Mouse (Mus musculus) left cerebral cortex, adult 9 months (tissue): ENCODE measurements around the gene Syne1.

Experiments used
- DNase-seq, 2 experiments: peaks; one replicate each; pipeline ENCODE4 v3.0.0; 2022; ENCODE audit warnings: low spot score in 2 of 2

The Syne1 gene

DNA sequence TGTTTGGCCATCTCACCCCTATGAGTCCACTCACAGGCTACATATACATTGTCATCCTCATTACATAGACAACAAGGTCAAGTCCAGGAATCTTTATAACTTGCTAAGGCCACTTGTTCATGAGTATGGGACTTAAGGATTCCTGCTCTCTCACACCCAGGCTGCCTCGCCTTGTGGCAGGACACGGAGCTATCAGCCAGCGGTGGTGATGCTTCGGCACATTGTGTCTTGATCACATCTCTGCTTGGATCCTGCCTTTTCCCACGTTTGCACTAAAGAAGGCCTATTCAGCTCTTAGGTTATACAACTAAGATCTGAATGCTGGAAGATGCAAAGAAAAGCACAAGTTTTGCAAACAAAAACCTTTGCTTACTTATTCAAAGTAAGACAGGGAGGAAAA is 345.7 kb downstream of the Syne1 start:
- no peak for DNase-seq

DNA sequence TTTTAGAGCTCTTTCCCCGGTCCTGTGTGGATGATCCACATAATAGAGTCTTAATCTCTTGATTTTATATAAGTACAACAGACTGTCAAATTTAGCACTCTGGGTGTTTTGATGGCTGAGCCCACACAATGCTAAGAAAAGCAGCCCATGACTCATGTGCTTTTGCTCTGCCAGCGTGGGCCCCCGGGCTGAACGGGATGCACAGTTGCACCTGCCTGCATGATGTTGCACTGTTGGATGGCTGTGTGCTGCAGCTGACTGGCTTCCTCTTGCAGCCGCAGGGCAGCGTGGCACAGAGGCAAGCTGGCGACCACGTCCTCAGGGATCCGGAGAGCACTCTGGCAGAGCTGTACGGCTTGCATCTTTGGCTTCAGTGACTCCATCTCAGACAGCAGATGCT is 347.4 kb downstream of the Syne1 start:
- peak; percentile 87 to 89 for DNase-seq

DNA sequence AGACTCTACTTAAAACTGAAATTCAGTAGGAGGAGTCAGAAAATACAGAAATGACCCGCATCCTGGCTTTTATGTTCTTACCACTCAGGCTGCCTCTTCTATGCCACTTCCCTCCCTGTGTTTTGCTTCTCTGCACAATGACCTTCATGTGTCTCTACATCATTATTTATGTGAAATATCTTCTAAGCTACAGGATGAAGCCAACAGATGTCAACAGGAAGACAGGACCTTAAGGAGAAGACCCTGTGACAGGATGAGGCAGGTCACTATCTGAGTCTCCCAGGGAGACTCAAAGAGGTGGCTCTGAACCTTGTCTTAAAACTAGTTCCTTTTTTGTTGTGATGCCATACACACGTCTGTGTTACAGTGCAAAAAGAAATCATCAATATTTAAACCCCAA is 353.9 kb downstream of the Syne1 start:
- no peak for DNase-seq

DNA sequence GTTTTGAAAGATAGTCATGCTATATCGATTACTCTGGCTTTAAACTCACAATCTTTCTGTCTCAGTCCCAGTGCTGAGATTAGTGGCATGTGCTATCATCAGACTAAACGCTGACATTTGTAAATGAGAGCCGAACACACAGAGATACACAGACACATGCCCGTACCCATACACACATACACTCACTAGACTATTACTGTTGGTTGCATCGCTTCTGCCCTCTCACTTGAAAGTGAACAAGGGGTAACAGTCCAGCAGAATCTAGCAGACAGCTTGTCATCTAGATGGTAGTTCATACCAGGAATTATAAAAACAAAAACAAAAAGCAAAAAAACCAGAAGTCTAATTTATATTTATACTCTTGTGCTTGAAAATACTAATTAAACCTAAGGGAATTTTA is 355.0 kb downstream of the Syne1 start:
- no peak for DNase-seq

DNA sequence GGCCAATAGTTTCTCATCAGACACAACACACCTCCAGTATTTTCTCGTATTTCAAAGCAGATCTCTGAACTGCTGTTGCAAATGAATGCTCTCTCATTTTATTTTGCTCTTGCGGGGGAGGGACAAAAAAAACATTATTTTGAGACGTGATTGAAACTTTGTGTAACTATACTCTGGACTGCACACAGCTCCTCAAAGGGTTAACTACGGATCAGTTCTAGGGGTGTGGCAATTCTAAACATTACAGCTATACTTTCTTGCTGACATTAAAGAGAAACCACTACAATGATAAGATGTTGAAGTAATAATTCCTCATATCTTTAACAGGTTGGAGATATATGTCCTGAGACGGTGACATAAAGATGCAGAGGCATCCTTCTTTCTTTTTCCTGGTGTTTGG is 356.0 kb downstream of the Syne1 start:
- DNase-seq, result no peak

DNA sequence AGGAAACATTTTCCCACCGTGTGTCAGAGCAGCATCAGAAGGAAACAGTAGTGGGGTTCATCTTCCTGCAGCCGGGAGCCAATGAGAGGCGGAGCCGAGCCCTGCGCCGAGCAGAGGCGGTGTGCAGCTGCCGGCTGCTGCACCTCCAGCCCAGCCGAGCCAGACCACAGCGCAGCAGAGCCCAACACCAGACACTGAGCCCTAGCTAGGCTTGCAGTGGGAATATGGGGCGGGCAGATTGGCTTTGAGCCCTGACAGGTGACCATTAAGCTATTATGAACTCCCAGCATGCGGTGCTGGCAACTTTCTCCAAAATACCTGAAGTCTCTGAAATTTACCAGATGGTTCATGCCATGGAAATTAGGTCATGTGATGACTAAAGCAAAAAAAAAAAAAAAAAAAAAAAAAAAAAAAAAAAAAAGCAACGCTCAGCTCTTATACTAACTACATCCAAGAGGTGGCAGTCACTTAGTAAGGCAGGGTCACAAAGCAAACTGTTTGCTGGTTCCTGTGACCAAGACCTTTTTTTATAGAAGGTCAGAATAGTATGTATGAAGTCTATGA is 356.5 kb downstream of the Syne1 start:
- DNase-seq, result peak; percentile 49 to 68

DNA sequence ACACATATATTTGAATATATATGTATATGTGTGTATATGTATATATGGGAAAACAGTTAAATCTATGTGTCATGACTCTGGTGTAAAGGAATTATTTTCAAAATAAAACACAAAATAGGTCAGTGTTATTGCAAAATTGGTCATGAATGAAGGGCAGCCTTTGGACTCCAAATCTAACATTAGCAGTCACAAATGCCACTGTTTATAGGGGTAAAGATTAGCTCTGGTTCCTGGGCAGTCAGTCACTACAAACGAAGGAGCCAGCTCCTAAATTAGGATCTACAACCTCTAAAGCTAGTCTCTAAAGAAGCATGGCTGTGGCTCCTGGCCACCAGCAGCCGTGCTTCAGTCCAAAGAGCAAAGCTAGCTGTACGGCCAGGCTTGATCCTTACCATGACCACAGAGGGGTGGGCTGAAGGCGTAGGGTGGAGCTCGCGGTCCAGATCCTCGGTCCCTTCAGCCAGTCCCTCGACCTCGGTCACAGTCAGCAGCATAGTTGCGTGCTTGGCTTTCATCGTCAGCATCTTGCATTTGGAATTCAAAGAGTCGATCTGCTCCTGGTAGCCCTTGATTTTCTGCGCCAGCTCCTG is 357.1 kb downstream of the Syne1 start:
- no peak for DNase-seq

DNA sequence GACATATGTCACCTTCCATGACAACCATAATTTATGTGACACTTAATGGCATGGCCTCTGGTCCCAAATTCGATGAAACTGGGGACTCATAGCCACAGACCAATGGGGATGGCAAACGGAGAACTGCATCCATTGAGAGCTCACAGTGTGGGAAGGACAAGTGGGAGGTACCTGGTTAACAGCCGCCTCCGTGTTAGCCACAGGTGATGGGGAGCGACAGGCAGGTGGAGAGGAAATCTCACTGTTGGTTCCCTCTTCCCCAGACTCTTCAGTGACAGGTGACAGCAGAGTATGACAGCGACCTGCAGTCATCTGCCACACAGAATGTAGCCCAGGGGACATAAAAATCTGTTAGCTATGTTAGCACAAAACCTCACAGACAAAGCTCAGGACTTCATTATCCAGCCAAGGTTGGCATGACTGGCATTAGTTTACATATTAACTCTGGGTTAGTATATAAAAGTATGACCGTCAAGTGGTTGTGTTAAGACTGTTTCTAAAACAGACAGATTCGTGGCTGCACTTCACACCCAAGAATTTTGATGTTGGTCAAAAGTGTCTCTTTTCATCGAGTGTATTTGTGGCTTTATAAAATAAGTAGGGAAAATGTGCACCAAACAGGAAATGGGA is 358.3 kb downstream of the Syne1 start:
- DNase-seq, result no peak

DNA sequence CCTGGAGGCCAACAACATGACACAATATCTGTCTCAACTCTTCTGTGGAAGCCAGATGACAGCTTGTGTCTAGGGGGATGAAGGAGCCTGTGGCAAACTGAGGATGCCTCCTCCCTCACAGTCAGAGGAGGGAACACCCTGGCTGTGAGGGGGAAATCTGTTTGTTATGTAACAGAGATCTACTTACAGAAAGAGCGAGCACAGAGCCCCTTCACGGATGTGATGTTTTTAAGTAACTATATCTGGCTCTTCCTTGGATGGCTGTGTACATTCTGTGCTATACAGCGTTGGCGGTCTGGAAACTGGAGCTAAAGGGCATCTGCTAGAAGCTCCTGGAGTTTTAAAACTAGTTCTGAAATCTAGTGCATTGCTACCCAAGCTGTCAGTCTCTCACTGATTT is 360.5 kb downstream of the Syne1 start:
- DNase-seq, result peak; percentile 78

DNA sequence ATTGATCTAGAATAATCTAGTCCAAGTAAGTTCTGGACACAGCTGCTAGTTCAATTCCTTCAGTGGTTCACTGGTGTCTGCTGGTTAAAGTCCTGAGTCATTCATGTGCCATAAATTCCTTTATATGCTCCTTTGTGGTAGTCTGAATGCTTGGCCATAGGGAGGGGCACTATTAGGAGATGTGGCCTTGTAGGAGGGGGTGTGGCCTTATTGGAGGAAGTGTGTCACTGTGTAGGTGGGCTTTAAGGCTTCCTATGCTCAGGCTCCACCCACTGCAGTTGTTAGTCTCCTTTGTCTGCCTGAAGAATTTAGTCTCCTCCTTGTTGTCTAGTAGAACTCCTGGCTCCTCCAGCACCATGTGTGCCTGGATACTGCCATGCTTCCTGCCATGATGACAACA is 362.4 kb downstream of the Syne1 start:
- no peak for DNase-seq

DNA sequence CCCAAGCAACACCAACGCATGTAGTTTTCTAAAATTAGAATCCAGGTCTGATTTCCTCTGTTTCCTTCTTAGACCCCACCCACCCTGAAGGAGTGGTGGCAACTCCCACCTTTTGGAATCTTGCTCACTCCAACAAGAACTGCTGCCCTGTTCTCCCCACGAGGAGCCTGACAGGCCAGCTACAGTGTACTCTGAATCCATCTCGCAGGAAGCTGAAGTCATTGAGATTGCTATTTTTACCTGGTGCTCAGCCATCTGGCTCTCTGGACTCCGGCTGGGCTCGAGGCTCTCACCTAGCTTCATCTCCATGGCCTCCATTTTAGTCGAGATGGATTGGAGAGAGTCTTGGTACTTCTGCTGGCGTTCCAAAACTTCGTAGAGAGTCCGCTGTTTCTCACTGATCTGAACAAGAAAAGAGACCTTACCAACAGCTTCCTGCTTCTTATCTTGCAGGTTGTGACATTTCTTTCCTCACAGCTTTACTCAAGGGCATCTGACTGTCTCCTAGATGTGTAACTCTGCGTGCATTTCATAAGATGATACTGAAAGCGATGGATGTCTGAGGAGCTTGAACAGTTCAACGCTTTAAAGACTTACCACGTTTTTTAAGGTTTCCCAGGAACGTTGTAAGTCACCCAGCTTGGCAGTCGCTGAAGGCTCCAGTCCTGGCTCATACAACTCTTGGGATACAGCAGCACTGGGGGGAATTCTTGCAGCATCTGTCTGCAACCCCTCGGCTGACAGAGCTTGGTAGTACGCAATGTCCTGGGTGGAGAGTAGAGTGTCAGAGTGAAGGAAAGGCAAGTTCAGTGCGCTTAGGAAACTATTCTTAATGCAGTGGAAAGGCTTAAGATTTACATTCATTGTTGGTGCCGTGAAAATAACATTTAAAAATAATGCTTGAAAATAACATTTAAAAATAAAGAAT is 365.9 kb downstream of the Syne1 start:
- no peak for DNase-seq

DNA sequence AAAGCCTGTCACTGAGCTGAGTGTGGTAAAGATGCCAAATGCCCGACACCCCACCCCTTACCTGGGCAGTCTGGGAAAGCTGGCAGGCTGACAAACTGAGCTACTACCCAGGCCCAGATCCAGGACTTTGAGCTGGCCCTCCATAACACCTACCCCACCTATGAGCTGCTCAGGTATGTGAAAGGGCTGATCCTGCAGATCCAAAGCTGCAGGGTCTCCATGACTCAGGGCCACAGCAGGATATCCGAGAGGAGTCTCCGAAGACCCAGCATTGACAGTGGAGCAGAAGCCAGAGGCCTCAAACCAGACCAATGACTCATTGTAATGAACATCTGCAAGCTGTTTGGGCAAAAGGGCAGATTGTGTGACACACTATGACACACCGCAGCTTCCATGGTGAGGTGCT is 369.5 kb downstream of the Syne1 start:
- DNase-seq, result no peak

DNA sequence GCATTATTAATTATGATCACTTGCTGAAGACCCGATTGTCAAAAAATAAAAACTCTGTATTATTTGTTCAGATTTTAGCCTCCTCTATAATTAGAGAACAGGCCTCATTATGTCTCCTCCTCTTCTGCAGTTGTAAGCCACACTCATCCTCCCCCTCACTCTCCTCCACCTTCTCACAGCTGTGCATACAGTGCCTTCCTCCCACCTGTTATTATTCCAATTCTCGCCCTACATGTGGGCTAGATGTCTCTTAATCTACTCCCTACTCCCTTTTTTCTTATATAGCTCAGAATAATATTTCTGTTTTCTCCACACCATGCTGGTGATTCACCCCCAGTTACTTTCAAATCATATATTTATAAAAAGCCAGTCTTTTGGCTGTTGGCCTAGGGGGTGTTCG is 371.4 kb downstream of the Syne1 start:
- DNase-seq, result peak; percentile 43 to 52

DNA sequence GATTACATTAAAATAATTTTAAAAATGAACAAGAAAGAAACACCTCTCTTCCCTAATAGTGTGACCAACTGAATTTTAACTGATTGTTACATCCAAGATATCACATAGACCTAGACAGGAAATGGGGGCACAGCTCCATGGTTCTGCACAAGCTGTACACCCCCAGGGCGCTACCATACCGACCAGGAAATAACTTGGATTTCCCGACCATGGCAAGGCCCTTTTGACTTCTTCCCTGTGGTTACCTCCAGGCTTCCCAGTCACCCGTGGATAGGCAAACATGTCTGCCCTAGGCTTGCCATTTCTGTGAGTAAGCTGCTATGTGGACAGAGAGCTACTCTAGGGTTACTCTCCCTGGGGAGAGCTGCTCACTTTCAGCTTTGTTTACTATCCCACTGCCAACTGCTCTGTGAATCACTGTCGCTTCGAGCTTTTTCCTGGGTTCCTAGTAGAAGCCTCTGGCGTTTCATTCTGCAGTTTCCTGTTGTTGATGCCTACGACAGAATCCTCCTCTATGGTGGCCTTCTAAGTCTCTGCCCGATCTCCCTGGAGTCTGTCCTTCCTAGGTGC is 373.8 kb downstream of the Syne1 start:
- DNase-seq, result no peak

DNA sequence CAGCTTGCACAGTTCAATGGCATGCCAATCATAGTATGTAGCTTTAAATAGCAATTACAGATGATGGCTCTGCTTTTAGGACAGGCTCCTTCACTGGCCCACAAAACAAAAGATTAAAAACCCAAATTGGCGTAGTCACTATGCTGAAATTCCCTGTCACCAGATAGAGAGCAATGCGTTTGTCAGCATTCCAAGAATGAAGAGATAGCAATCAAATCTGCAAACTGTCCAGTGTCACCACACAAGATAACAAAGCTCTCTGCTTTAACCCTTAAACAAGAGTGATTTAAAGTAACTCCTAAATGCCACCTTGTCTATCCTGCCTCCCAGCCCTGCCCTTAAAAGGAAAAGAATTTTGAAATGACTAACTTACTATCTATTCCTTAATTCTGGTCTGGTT is 374.9 kb downstream of the Syne1 start:
- no peak for DNase-seq

DNA sequence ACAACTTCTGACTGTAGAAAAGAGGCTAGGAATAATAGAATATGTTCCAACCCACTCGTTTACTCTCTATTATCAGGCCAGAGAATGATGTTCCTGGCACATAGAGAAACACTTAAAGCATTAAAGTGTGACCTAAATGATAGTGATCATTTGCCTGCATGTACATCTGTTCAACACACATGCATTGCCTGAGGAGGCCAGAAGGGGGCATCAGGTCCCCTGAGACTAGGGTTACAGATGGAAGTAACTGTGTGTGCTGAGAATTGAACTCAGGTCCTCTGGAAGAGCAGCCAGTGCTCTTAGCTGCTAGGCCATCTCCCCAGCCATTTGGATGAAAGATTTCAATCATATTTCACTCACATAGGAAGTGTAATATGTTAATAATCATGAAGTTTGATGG is 380.9 kb downstream of the Syne1 start:
- DNase-seq, result no peak

DNA sequence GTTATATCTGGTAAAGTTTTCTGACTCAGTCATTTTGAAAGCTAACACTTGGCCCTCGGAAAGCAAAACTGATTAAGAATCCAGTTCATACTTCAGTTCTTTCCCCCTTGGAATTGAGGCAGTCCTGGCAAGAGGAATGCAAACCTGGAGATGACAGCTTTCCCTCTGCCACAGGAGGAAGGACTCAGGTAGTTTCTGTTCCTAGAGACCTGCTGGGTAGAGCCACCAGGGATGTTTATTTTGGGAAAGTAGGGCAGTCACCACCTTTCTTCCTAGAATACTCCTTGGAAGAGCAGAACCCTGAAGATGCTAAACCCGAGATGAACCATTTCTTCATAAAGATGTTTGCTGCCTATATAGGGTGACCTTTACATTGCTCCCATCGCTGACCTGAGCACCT is 383.8 kb downstream of the Syne1 start:
- DNase-seq, result no peak

DNA sequence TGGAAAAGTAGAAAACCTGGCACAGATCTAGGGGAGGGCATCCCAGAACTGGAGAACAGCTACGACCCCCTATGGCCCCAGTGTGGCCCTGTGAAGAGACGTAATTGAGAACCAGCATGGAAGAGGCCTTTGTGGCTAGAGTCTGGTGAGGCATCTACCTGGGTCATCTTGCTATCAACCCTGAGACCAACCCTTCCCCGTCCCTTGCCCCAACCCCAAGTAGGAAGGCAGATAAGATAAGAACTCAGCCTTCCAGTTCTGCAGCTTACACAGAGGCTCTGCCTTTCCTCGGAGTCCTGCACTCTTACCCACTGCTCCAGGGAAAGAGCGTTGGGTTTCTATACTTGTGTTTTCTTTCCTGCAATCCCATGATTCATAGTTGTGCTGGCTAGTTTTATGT is 385.8 kb downstream of the Syne1 start:
- no peak for DNase-seq

DNA sequence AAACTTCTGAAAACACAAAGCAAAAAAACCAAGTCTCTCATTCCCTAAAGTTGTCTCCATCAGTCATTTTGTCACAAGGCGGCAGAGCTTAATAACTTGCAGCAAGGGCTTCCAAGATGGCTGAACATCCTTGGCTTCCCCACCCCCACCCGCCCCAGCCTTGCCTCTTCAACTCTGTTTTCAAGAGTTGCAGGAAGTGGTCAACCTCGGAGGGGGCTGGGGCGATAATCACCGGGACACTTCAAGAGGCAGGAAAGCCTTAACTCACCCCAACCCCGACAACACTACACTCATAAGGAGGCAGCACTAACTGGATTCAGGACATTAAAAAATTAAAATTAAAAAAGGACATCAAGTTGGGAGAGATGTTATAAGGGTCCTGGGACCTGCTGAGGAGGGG is 387.5 kb downstream of the Syne1 start:
- DNase-seq, result no peak

DNA sequence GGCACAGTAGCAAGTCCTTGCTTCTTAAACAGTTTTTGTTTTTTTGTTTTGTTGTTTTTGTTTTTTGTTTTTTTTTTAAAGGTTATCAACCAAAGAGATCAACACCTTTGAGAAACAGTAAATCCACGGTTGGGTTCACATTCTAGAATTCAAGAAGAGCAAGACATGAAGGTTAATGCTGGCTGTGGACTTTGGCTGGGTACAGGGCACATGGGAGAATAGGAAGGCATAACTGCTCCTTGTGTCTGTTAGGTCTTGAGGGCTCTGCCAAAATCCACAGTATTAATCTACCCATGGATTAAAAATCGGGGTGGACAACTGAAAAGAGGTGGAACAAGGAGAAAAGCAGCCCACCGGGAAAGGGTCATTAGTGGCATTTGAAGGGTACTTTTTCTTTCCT is 388.0 kb downstream of the Syne1 start:
- DNase-seq, result no peak

DNA sequence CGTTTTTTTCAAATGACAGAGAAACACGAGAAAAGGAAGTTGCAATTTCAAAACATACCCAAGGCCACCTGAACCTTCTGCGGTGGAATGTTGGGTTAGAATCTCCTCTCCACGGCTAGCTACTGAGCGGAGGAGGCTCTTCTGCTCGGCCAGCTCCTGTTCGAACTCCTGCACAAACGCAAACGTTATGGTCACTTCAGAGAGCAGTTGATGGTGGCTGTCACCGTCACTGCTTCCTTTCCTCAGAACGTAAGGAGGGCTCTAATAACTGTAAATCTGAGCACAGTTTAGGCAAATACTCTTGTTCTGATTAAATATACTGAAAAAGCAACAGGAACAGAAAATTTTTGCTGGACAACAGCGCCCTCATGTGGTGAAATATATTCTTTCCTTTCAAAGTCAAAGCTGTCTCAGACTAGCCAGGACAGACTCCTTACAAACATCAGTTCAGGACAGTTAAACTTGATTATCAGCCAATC is 389.8 kb downstream of the Syne1 start:
- peak in 1 of 2 experiments; percentile 60 for DNase-seq

DNA sequence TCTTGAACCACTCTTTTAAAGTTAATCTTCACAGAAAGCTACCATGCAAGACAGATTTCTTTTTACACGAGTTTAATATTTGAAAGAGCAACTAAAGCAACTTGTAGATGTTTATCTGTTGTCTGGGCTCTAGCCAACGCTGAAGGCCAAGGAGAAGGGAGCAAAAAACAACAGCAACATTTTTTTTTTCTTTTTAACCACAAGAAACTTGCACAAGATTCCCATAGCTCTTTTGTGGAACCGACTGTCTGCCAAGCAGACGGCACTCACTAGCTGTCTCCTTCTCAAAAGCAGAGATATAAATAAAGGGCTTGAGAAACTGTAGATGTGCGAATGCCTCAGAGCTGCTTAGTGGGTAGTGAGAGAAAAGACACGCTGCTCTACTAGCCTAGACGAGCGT is 391.6 kb downstream of the Syne1 start:
- DNase-seq, result no peak
